Mouse (Mus musculus) heart, embryonic 14.5 days (tissue): ENCODE measurements around the gene Mef2b. TPM values are rescaled to one million over a fixed set of nuclear protein-coding genes. Genes with fewer than 3 reads are reported as not detected.
A peak's percentile ranks its signal among the peaks of the same experiment; 100 is the strongest.

Experiments used
- ATAC-seq: fragments of 200-750 bp; cut with Nextera tagmentation; 2 replicates; pipeline ENCODE4 v1.8.0; 2017; ENCODE audit warnings: low read depth, moderate TSS enrichment; ENCODE audit not compliant: insufficient number of reproducible peaks, insufficient read depth, low FRiP score
- H3K27ac ChIP-seq, 2 experiments: fragments of 200-500 bp in 1 of 2; fragments of 300-500 bp in 1 of 2; sonication (generic) in 1 of 2; replicated peaks in 1 of 2; 2 replicates each; pipeline ENCODE4 v1.5.1; 2012 to 2014; ENCODE audit warnings: low read depth in 2 of 2, low read length in 2 of 2, control low read depth in 1 of 2, mild to moderate bottlenecking in 1 of 2, mixed read lengths in 1 of 2; ENCODE audit not compliant: control insufficient read depth in 1 of 2, insufficient read depth in 1 of 2
- H3K27me3 ChIP-seq: fragments of 300-500 bp; sonication (generic); 2 replicates; pipeline ENCODE4 v1.6.1; 2014; ENCODE audit warnings: mild to moderate bottlenecking, low read length, control low read depth; ENCODE audit not compliant: control insufficient read depth, insufficient read depth
- H3K36me3 ChIP-seq: fragments of 300-500 bp; sonication (generic); 2 replicates; pipeline ENCODE4 v1.6.1; 2014; ENCODE audit warnings: mild to moderate bottlenecking, control low read depth, low read length, mixed read lengths; ENCODE audit not compliant: control insufficient read depth, insufficient read depth
- H3K4me1 ChIP-seq, 2 experiments: fragments of 200-500 bp in 1 of 2; fragments of 300-500 bp in 1 of 2; sonication (generic) in 1 of 2; 2 replicates each; pipeline ENCODE4 v1.6.1; 2012 to 2014; ENCODE audit warnings: low read length in 2 of 2, control low read depth in 1 of 2, mixed read lengths in 1 of 2; ENCODE audit not compliant: control insufficient read depth in 2 of 2, insufficient read depth in 2 of 2
- H3K4me2 ChIP-seq: fragments of 300-500 bp; sonication (generic); 2 replicates; pipeline ENCODE4 v1.6.1; 2014; ENCODE audit warnings: mild to moderate bottlenecking, low read length
- H3K4me3 ChIP-seq, 2 experiments: fragments of 200-500 bp in 1 of 2; fragments of 300-500 bp in 1 of 2; sonication (generic) in 1 of 2; 2 replicates each; pipeline ENCODE4 v1.5.1; 2012 to 2014; ENCODE audit warnings: low read length in 2 of 2, mild to moderate bottlenecking in 2 of 2, control low read depth in 1 of 2, low read depth in 1 of 2, moderate library complexity in 1 of 2; ENCODE audit not compliant: control insufficient read depth in 1 of 2, insufficient read depth in 1 of 2
- H3K9ac ChIP-seq: fragments of 300-500 bp; sonication (generic); 2 replicates; pipeline ENCODE4 v1.6.1; 2014; ENCODE audit warnings: mild to moderate bottlenecking, low read length
- H3K9me3 ChIP-seq: fragments of 300-500 bp; sonication (generic); 2 replicates; pipeline ENCODE4 v1.6.1; 2016; ENCODE audit warnings: low read length, control low read depth; ENCODE audit not compliant: control insufficient read depth
- WGBS: fragments of 180-500 bp; shearing (Covaris S2); extraction: QIAGEN DNeasy Blood & Tissue Kit; methylation state at CpG from one replicate; pipeline ENCODE4 v1.1.7; 2014; 5-methylcytosine and 5-hydroxymethylcytosine counted together
- polyA plus RNA-seq: library from polyadenylated mRNA; unstranded; fragments of >200 nt; fragmentation: Nextera tagmentation; extraction: Ambion mirVana; gene quantifications from 2 replicates; pipeline ENCODE4 v1.2.1, GENCODE M21; 2014

Mef2b gene
- polyA plus RNA-seq, 1 experiment from 2014 or later: 0.22 TPM

DNA sequence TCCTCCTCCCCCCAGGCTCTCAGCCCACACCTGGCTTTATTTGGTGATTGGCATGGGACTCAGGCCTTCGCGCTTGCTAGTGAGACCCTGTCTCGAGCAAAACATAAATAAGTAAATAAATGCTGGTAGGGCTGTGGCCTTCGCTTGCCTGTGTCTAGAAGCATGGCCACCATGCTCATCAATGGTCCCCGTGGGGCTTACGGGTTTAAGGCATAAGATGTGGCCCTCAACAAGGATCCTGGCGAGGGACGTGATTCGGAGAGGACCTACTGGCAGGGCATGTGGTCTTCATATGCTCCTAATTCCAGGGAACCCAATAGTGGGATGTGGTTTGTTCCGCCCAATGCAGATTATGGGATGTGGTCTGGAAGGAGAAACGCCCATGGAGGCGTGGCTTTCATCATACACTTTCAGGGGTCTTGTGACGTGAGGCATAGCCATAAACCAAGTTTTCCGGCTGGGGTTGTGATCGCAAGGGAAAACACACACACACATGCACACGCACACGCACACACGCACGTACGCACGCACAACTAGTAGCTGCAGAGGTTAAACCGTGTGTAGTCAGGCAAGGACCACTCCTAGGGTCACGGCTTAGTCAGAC lies 28.2 kb upstream of the Mef2b start:
- no peak overlapping the region for H3K9ac ChIP-seq
- no peaks in the 10 kb centered on the region for H3K9me3 ChIP-seq
- H3K36me3 ChIP-seq: no peaks in the 10 kb centered on the region
- H3K27me3 ChIP-seq: peaks cover 91% of the 10 kb centered on the region
- WGBS: 43% methylated on average over 23 of the region's 23 CpGs
- no peak overlapping the region for H3K4me2 ChIP-seq
- no peak overlapping the region for H3K27ac ChIP-seq
- H3K4me1 ChIP-seq: no peaks in the 10 kb centered on the region
- H3K4me3 ChIP-seq: no peak overlapping the region
- ATAC-seq: no peak

DNA sequence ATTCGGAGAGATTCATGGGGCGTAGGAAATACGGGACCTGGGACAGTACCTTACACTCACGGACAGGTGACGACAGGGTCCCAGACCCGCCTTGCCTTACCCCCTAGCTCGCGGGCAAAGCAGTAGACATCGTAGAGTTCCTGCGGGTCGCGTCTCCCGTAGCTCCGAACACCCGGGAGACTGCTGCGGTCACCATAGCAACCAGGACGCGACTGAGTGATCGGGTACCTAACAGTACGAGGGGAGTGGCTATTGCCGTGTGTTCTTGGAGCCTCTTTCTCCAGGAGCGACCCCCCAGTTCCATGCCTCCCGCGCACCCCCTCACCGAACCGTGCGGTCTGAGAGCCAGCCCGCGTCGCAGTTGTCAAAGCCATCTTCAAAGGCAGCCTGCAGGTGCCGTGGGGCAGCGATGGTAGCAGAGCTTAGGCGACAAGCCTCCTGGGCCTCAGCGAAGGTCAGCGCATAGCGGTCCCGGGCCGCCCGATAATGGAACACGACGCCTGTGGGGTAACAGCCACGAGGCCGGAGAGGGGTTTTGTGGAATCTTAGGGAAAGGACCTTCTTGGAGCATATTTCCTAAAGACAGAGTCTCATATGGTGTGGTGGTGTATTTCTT lies 27.0 kb upstream of the Mef2b start:
- Histone ChIP-seq H3K9ac (no peak overlapping the region), H3K4me2 (no peak overlapping the region), H3K9me3 (no peaks in the 10 kb centered on the region), H3K36me3 (no peaks in the 10 kb centered on the region), H3K4me3 (no peak overlapping the region), H3K4me1 (no peaks in the 10 kb centered on the region), H3K27me3 (peaks cover 93% of the 10 kb centered on the region), H3K27ac (no peak overlapping the region)
- 6% methylated on average over 43 of the region's 43 CpGs for WGBS
- no peak for ATAC-seq

GRCm38 (mm10) chr8:70114488-70114887 lies 25.0 kb upstream of the Mef2b start:
- Histone ChIP-seq H3K27me3 (peaks cover 100% of the 10 kb centered on the region), H3K9me3 (no peaks in the 10 kb centered on the region), H3K4me1 (no peaks in the 10 kb centered on the region), H3K9ac (no peak overlapping the region), H3K4me2 (no peak overlapping the region), H3K4me3 (no peak overlapping the region), H3K36me3 (no peaks in the 10 kb centered on the region), H3K27ac (no peak overlapping the region)
- no peak for ATAC-seq
- WGBS: 27% methylated on average over 6 of the region's 6 CpGs

DNA sequence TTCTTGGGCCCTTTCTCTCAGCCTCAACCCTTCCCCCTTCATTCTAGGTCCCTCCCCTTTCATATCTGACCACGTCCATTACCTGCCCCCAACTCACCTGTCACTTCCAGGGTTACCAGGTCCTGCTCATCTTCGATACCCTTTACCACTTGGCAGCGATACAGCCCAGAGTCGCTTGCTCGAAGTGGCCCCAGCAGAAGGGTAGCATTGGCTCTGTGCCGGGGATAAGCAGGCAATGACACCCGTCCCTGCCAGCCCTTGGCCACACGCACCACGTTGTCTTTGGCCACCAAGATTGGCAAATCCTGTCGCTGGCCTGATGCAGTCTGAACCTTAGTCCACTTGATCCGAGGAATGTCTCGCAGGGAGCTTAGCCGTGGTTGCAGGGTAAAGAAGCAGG lies 24.6 kb upstream of the Mef2b start:
- no peaks in the 10 kb centered on the region for H3K36me3 ChIP-seq
- WGBS: 64% methylated on average over 13 of the region's 13 CpGs
- no peak overlapping the region for H3K4me3 ChIP-seq
- H3K9me3 ChIP-seq: no peaks in the 10 kb centered on the region
- no peak overlapping the region for H3K27ac ChIP-seq
- H3K27me3 ChIP-seq: peaks cover 100% of the 10 kb centered on the region
- no peak overlapping the region for H3K9ac ChIP-seq
- no peak overlapping the region for H3K4me2 ChIP-seq
- no peaks in the 10 kb centered on the region for H3K4me1 ChIP-seq
- no peak for ATAC-seq

GRCm38 (mm10) chr8:70117611-70118010 lies 21.9 kb upstream of the Mef2b start:
- Histone ChIP-seq H3K27me3 (peaks cover 93% of the 10 kb centered on the region), H3K4me2 (no peak overlapping the region), H3K27ac (no peak overlapping the region), H3K9me3 (no peaks in the 10 kb centered on the region), H3K36me3 (no peaks in the 10 kb centered on the region), H3K4me3 (no peak overlapping the region), H3K9ac (no peak overlapping the region), H3K4me1 (peaks cover 0 to 2% of the 10 kb centered on the region in 2 experiments; a peak in 1 of 4 replicates)
- ATAC-seq: no peak
- 5% methylated on average over 9 of the region's 9 CpGs for WGBS

- Histone ChIP-seq H3K27ac (no peak overlapping the region), H3K27me3 (peaks cover 81% of the 10 kb centered on the region), H3K36me3 (no peaks in the 10 kb centered on the region), H3K9ac (no peak overlapping the region), H3K4me1 (peaks cover 0 to 2% of the 10 kb centered on the region in 2 experiments; a peak in 1 of 4 replicates), H3K4me2 (no peak overlapping the region), H3K4me3 (no peak overlapping the region), H3K9me3 (no peaks in the 10 kb centered on the region)
- WGBS: 14% methylated on average over 17 of the region's 17 CpGs
- no peak for ATAC-seq
Measured at GRCm38 (mm10) chr8:70118726-70119700, 20.5 kb upstream of the Mef2b start.

GRCm38 (mm10) chr8:70120667-70121066 lies 18.8 kb upstream of the Mef2b start, which contains the start of gene Ncan:
Ncan (minus strand) TSS chr8:70120873.
- ATAC-seq: 0 out of 2 replicates have a peak, but pooled peaks have one; percentile 19

More at GRCm38 (mm10) chr8:70120667-70121066, 18.8 kb upstream of the Mef2b start, which contains the start of gene Ncan:
- no peak within 1 kb of the TSS for H3K9ac ChIP-seq
- no peaks in the 10 kb centered on the region for H3K36me3 ChIP-seq
- peaks cover 64% of the 10 kb centered on the region for H3K27me3 ChIP-seq
- H3K4me3 ChIP-seq: no peak within 1 kb of the TSS; a peak in 1 of 4 replicates
- H3K9me3 ChIP-seq: no peaks in the 10 kb centered on the region
- no peak within 1 kb of the TSS for H3K27ac ChIP-seq
- H3K4me2 ChIP-seq: peak within 1 kb of the TSS; percentile 34; the same call in 1 of the 2 replicates
- H3K4me1 ChIP-seq: peaks cover 0 to 2% of the 10 kb centered on the region in 2 experiments; a peak in 1 of 4 replicates
- 5% methylated on average over 19 of the region's 19 CpGs for WGBS
